Mouse (Mus musculus) regulatory T cell (primary cell): ENCODE data around the gene Mast1.

Experiments used
- in situ Hi-C: fragments of 300-600 bp; cut with MboI, MseI; formaldehyde crosslinking; loops from one replicate; pipeline ENCODE4 v1.15.1; 2025; ENCODE audit warnings: high pct_unique_total_duplicates

The Mast1 gene

GRCm38 (mm10) chr8:84974543-84975142 lies 37.5 kb upstream of the Mast1 start:
- in situ Hi-C loops: loop anchor here (5.0 kb wide), 2 partner anchors 103 to 312 kb away; partner anchors contain the start of gene Ier2

GRCm38 (mm10) chr8:84973803-84974542 lies 36.8 kb upstream of the Mast1 start:
- in situ Hi-C loops: loop anchor here (5.0 kb wide), 1 partner anchor 103 kb away; no protein-coding TSS in a partner anchor

GRCm38 (mm10) chr8:84973079-84973478 lies 35.9 kb upstream of the Mast1 start:
- in situ Hi-C loops: loop anchor here (5.0 kb wide), 1 partner anchor 104 kb away; no protein-coding TSS in a partner anchor

- in situ Hi-C loops: loop anchor here (5.0 kb wide), 1 partner anchor 106 kb away; no protein-coding TSS in a partner anchor
Observed at GRCm38 (mm10) chr8:84970913-84971312, 33.8 kb upstream of the Mast1 start.

GRCm38 (mm10) chr8:84970135-84970790 lies 33.1 kb upstream of the Mast1 start:
- in situ Hi-C loops: loop anchor here (5.0 kb wide), 1 partner anchor 107 kb away; no protein-coding TSS in a partner anchor

- in situ Hi-C loops: loop anchor here (5.0 kb wide), 1 partner anchor 108 kb away; no protein-coding TSS in a partner anchor
Observed at GRCm38 (mm10) chr8:84969241-84970134, 32.3 kb upstream of the Mast1 start, which contains the start of the genes Gm49661, Prdx2 and Rnaseh2a. Gene Gm49661 (minus strand): TSS chr8:84969433. Gene Prdx2 (plus strand): TSS chr8:84969587. Gene Rnaseh2a (minus strand): TSS chr8:84969767.

- in situ Hi-C loops: no loop called here
Observed at GRCm38 (mm10) chr8:84968650-84969049, 31.5 kb upstream of the Mast1 start.

- in situ Hi-C loops: no loop called here
Observed at GRCm38 (mm10) chr8:84967532-84968304, 30.6 kb upstream of the Mast1 start.

GRCm38 (mm10) chr8:84966603-84967002 lies 29.4 kb upstream of the Mast1 start:
- in situ Hi-C loops: no loop called here

GRCm38 (mm10) chr8:84965731-84966291 lies 28.7 kb upstream of the Mast1 start:
- in situ Hi-C loops: no loop called here

- in situ Hi-C loops: no loop called here
Observed at GRCm38 (mm10) chr8:84963952-84964351, 26.8 kb upstream of the Mast1 start.

- in situ Hi-C loops: no loop called here
Observed at GRCm38 (mm10) chr8:84959811-84960210, 22.7 kb upstream of the Mast1 start.

- in situ Hi-C loops: no loop called here
Observed at GRCm38 (mm10) chr8:84956768-84957167, 19.6 kb upstream of the Mast1 start.

GRCm38 (mm10) chr8:84952612-84953255 lies 15.6 kb upstream of the Mast1 start:
- in situ Hi-C loops: no loop called here

GRCm38 (mm10) chr8:84949753-84950152 lies 12.6 kb upstream of the Mast1 start:
- in situ Hi-C loops: no loop called here

- in situ Hi-C loops: no loop called here
Observed at GRCm38 (mm10) chr8:84947241-84947545, 10.0 kb upstream of the Mast1 start.

- in situ Hi-C loops: no loop called here
Observed at GRCm38 (mm10) chr8:84946528-84947240, 9.5 kb upstream of the Mast1 start, which contains the start of gene Rtbdn. Gene Rtbdn (plus strand): TSS chr8:84946991.

GRCm38 (mm10) chr8:84945633-84946527 lies 8.7 kb upstream of the Mast1 start:
- in situ Hi-C loops: no loop called here
